Mouse (Mus musculus) ES-E14 (cell line): Measurements from ENCODE around the gene Galnt4.

ENCODE experiments used
- CHD2 ChIP-seq: IDR thresholded peaks from 2 replicates; pipeline ENCODE4 v1.6.1; 2014; ENCODE audit warnings: mild to moderate bottlenecking, low read depth, low read length, inconsistent platforms
- HCFC1 ChIP-seq: IDR thresholded peaks from 2 replicates; pipeline ENCODE4 v1.6.1; 2012; ENCODE audit warnings: low read length, inconsistent platforms, borderline replicate concordance; ENCODE audit not compliant: insufficient read depth
- MAFK ChIP-seq: IDR thresholded peaks from 2 replicates; pipeline ENCODE4 v1.6.1; 2014; ENCODE audit warnings: mild to moderate bottlenecking, low read depth, low read length, inconsistent platforms; ENCODE audit not compliant: insufficient read depth
- ZC3H11A ChIP-seq: IDR thresholded peaks from 2 replicates; pipeline ENCODE4 v1.6.1; 2012; ENCODE audit warnings: low read depth, mild to moderate bottlenecking, inconsistent platforms, low read length, borderline replicate concordance
- ZNF384 ChIP-seq: IDR thresholded peaks from 2 replicates; pipeline ENCODE4 v1.6.1; 2012; ENCODE audit warnings: low read depth, low read length, inconsistent platforms

- TF ChIP-seq MAFK (no peak), CHD2 (no peak), ZNF384 (no peak), HCFC1 (no peak), ZC3H11A (no peak)
These were observed 548 bp downstream of the Galnt4 start for GRCm38 (mm10) chr10:99108431-99108982.
